Mouse (Mus musculus) C2C12 (cell line): ENCODE results near the gene Kremen1. TPM values are rescaled to one million over a fixed set of nuclear protein-coding genes. Genes with fewer than 3 reads are reported as not detected.

Experiments
- H3K27me3 ChIP-seq: one replicate; pipeline ENCODE4 v1.6.1; 2011; ENCODE audit not compliant: control insufficient read depth, insufficient read depth, insufficient read length
- H3K36me3 ChIP-seq: one replicate; pipeline ENCODE4 v1.6.1; 2011; ENCODE audit not compliant: control insufficient read depth, insufficient read depth
- H3K4me3 ChIP-seq: one replicate; pipeline ENCODE4 v1.5.1; 2011; ENCODE audit warnings: mild to moderate bottlenecking, control low read depth; ENCODE audit not compliant: poor library complexity, insufficient read depth, severe bottlenecking
- H3K79me2 ChIP-seq: one replicate; pipeline ENCODE4 v1.6.1; 2011; ENCODE audit not compliant: control insufficient read depth, insufficient read depth
- H3K79me3 ChIP-seq: one replicate; pipeline ENCODE4 v1.6.1; 2011; ENCODE audit warnings: low read depth, control low read depth
- H3ac ChIP-seq: one replicate; pipeline ENCODE3; 2011; ENCODE audit warnings: low read depth; ENCODE audit not compliant: control insufficient read depth, insufficient read length
- CEBPB ChIP-seq: IDR thresholded peaks from one replicate; pipeline ENCODE4 v1.6.1; 2011; ENCODE audit warnings: low read depth, mild to moderate bottlenecking, control low read depth, moderate library complexity
- CTCF ChIP-seq: IDR thresholded peaks from one replicate; pipeline ENCODE4 v1.5.1; 2011; ENCODE audit not compliant: control insufficient read depth, insufficient read depth, insufficient read length
- FOSL1 ChIP-seq: IDR thresholded peaks from one replicate; pipeline ENCODE4 v1.8.0; 2011; ENCODE audit warnings: mild to moderate bottlenecking, low read length; ENCODE audit not compliant: poor library complexity, insufficient read depth, severe bottlenecking
- MAX ChIP-seq: IDR thresholded peaks from one replicate; pipeline ENCODE4 v1.6.1; 2011; ENCODE audit warnings: mild to moderate bottlenecking, control low read depth
- MYOD1 ChIP-seq: IDR thresholded peaks from one replicate; pipeline ENCODE4 v1.6.1; 2011; ENCODE audit warnings: low read depth; ENCODE audit not compliant: control insufficient read depth, insufficient read length
- MYOG ChIP-seq: IDR thresholded peaks from one replicate; pipeline ENCODE4 v1.6.1; 2011; ENCODE audit not compliant: control insufficient read depth, insufficient read length; ENCODE audit errors: extremely low read depth
- USF1 ChIP-seq: IDR thresholded peaks from one replicate; pipeline ENCODE4 v1.6.1; 2011; ENCODE audit warnings: low read depth, mild to moderate bottlenecking, control low read depth, moderate library complexity
- polyA plus RNA-seq: library from polyadenylated mRNA; unstranded; fragments of >200 nt; fragmentation: generic; extraction: Trizol; gene quantifications from one replicate; pipeline ENCODE4 v1.2.1, GENCODE M21; 2012; ENCODE audit warnings: missing spikeins

Gene Kremen1
- polyA plus RNA-seq, 1 experiment, result 43.5 TPM

- Histone ChIP-seq H3K27me3 (peaks cover 36% of the 10 kb centered on the region), H3K36me3 (no peaks in the 10 kb centered on the region), H3ac (no peak overlapping the region), H3K4me3 (no peak overlapping the region), H3K79me3 (no peaks in the 10 kb centered on the region), H3K79me2 (no peaks in the 10 kb centered on the region)
- TF ChIP-seq CEBPB (no peak), CTCF (no peak), MYOG (no peak), MAX (no peak)
Observed at GRCm38 (mm10) chr11:5154961-5155805, 106.2 kb downstream of the Kremen1 start.

- no peaks in the 10 kb centered on the region for H3K79me3 ChIP-seq
- H3K79me2 ChIP-seq, result no peaks in the 10 kb centered on the region
- TF ChIP-seq MYOD1, result no peak
- TF ChIP-seq CTCF, result no peak
- TF ChIP-seq MYOG, result no peak
- no peak for TF ChIP-seq FOSL1
- no peak for TF ChIP-seq MAX
- TF ChIP-seq CEBPB, result no peak
- no peak for TF ChIP-seq USF1
- no peaks in the 10 kb centered on the region for H3K36me3 ChIP-seq
- peaks cover 48% of the 10 kb centered on the region for H3K27me3 ChIP-seq
- no peak within 1 kb of the TSS for H3ac ChIP-seq
- H3K4me3 ChIP-seq, result no peak within 1 kb of the TSS
Observed at GRCm38 (mm10) chr11:5151680-5152337, 109.5 kb downstream of the Kremen1 start, which contains the start of gene Emid1. TSS of gene Emid1 (minus strand) at chr11:5152257.

GRCm38 (mm10) chr11:5151247-5151630, 110.1 kb downstream of the Kremen1 start:
- Histone ChIP-seq H3K79me2 (no peaks in the 10 kb centered on the region), H3ac (no peak overlapping the region), H3K4me3 (no peak overlapping the region), H3K36me3 (no peaks in the 10 kb centered on the region), H3K79me3 (no peaks in the 10 kb centered on the region), H3K27me3 (peaks cover 42% of the 10 kb centered on the region)
- TF ChIP-seq MYOG (no peak), CTCF (no peak), FOSL1 (no peak), CEBPB (no peak), MAX (no peak), USF1 (no peak), MYOD1 (no peak)

GRCm38 (mm10) chr11:5150416-5151246, 110.7 kb downstream of the Kremen1 start:
- peaks cover 41% of the 10 kb centered on the region for H3K27me3 ChIP-seq
- no peaks in the 10 kb centered on the region for H3K36me3 ChIP-seq
- H3K79me2 ChIP-seq, result no peaks in the 10 kb centered on the region
- TF ChIP-seq USF1, result no peak
- TF ChIP-seq CEBPB, result no peak
- TF ChIP-seq FOSL1, result no peak
- no peak for TF ChIP-seq MYOD1
- no peak for TF ChIP-seq MAX
- no peak for TF ChIP-seq MYOG
- TF ChIP-seq CTCF, result no peak
- H3K4me3 ChIP-seq, result no peak overlapping the region
- no peaks in the 10 kb centered on the region for H3K79me3 ChIP-seq
- H3ac ChIP-seq, result no peak overlapping the region

- Histone ChIP-seq H3K4me3 (no peak overlapping the region), H3K79me2 (no peaks in the 10 kb centered on the region), H3ac (no peak overlapping the region), H3K79me3 (no peaks in the 10 kb centered on the region), H3K36me3 (no peaks in the 10 kb centered on the region), H3K27me3 (peaks cover 38% of the 10 kb centered on the region)
- no peak for TF ChIP-seq FOSL1
- no peak for TF ChIP-seq MAX
- no peak for TF ChIP-seq USF1
- no peak for TF ChIP-seq MYOD1
- no peak for TF ChIP-seq MYOG
- no peak for TF ChIP-seq CEBPB
- no peak for TF ChIP-seq CTCF
Observed at GRCm38 (mm10) chr11:5149955-5150354, 111.4 kb downstream of the Kremen1 start.
